Mouse (Mus musculus) kidney, adult 2 months (tissue): ENCODE results near the gene Tcf12.

Experiments used
- CTCF ChIP-seq: fragments of 200-500 bp; conservative IDR thresholded peaks from 2 replicates; pipeline ENCODE4 v1.5.1; 2011; ENCODE audit warnings: low read depth, mild to moderate bottlenecking, control low read depth, low read length, moderate library complexity, mixed read lengths; ENCODE audit not compliant: insufficient read depth, insufficient read length
- POLR2A ChIP-seq: fragments of 200-500 bp; IDR thresholded peaks from one replicate; pipeline ENCODE4 v1.6.1; 2011; ENCODE audit warnings: low read depth, low read length, control low read depth

GRCm38 (mm10) chr9:71895291-71895690, 216.4 kb downstream of the Tcf12 start:
- no peak for TF ChIP-seq CTCF
- no peak for TF ChIP-seq POLR2A
